Mouse (Mus musculus) lung, embryonic 14.5 days (tissue): ENCODE results near the gene Mup10. TPM values are rescaled to one million over a fixed set of nuclear protein-coding genes. Genes with fewer than 3 reads are reported as not detected.
"Not testable (repeated sequence)": the region's sequence is repeated elsewhere in the genome, so short reads cannot be mapped to it uniquely, and the experiment has no call there.

ENCODE experiments used
- ATAC-seq: fragments of 200-750 bp; cut with Nextera tagmentation; 2 replicates; pipeline ENCODE4 v1.8.0; 2017; ENCODE audit warnings: mild to moderate bottlenecking, moderate TSS enrichment, moderate library complexity; ENCODE audit not compliant: insufficient read depth
- DNase-seq: peaks from one replicate; pipeline ENCODE4 v3.0.0-alpha.2; 2015
- H3K27ac ChIP-seq: fragments of 300-500 bp; sonication (generic); 2 replicates; pipeline ENCODE4 v1.5.1; 2014; ENCODE audit warnings: low read depth, mild to moderate bottlenecking, moderate library complexity
- H3K27me3 ChIP-seq: fragments of 300-500 bp; sonication (generic); 2 replicates; pipeline ENCODE4 v1.6.1; 2014; ENCODE audit warnings: low read length, control low read depth; ENCODE audit not compliant: insufficient read depth
- H3K36me3 ChIP-seq: fragments of 300-500 bp; sonication (generic); 2 replicates; pipeline ENCODE4 v1.6.1; 2014; ENCODE audit warnings: control low read depth; ENCODE audit not compliant: insufficient read depth
- H3K4me1 ChIP-seq: fragments of 300-500 bp; sonication (generic); 2 replicates; pipeline ENCODE4 v1.6.1; 2014; ENCODE audit warnings: antibody characterized with exemption, control low read depth; ENCODE audit not compliant: insufficient read depth
- H3K4me2 ChIP-seq: fragments of 300-500 bp; sonication (generic); 2 replicates; pipeline ENCODE4 v1.6.1; 2014; ENCODE audit warnings: mild to moderate bottlenecking
- H3K4me3 ChIP-seq: fragments of 300-500 bp; sonication (generic); 2 replicates; pipeline ENCODE4 v1.5.1; 2014; ENCODE audit warnings: low read depth, low read length
- H3K9ac ChIP-seq: fragments of 300-500 bp; sonication (generic); 2 replicates; pipeline ENCODE4 v1.6.1; 2014
- H3K9me3 ChIP-seq: fragments of 300-500 bp; sonication (generic); 2 replicates; pipeline ENCODE4 v1.6.1; 2016; ENCODE audit warnings: low read depth, low read length, control low read depth
- WGBS: fragments of 180-500 bp; shearing (Covaris S2); extraction: QIAGEN DNeasy Blood & Tissue Kit; methylation state at CpG from one replicate; pipeline ENCODE4 v1.1.7; 2014; 5-methylcytosine and 5-hydroxymethylcytosine counted together
- polyA plus RNA-seq: library from polyadenylated mRNA; unstranded; fragments of >200 nt; fragmentation: Nextera tagmentation; extraction: Ambion mirVana; gene quantifications from 2 replicates; pipeline ENCODE4 v1.2.1, GENCODE M21; 2014

Mup10 gene
- not detected in 2 replicates for polyA plus RNA-seq

DNA sequence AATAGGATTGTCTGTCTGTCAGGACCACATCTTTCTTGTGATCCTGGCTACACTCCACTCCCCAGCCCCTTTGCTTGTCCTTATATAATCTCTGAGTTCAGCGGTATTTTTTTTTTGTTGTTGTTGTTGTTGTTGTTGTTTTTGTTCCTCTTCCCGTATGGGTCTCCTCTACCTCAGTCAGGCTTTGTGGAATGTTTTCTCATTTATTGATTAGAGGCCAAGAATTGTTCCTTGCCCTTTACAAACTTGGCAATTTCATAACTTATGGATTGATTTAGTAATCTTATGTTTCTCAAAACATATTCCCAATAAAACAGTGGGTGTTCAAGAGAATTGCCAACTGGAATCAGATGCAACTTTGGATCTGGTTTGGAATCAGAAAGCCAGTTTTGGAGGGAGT is at the start of gene Mup10:
TSS of gene Mup10 (minus strand) at position 101 of the 400 bp plus-strand sequence.
- ATAC-seq, H3K27me3 ChIP-seq: not testable (repeated sequence)

More for the DNA sequence above, at the start of gene Mup10:
- H3K4me1 ChIP-seq, H3K4me2 ChIP-seq, DNase-seq, H3K4me3 ChIP-seq, H3K9ac ChIP-seq, H3K36me3 ChIP-seq, H3K27ac ChIP-seq, H3K9me3 ChIP-seq: not testable (repeated sequence)
- 85% methylated on average over 2 of the region's 2 CpGs for WGBS

Other genes starting within 250 kb of the Mup10 start
- not detected in 2 replicates for gene Mup9, start 160.2 kb downstream of the Mup10 start, polyA plus RNA-seq
- not detected in 2 replicates for gene Mup1, start 80.2 kb downstream of the Mup10 start, polyA plus RNA-seq
- not detected in 2 replicates for gene Mup11, start 80.2 kb upstream of the Mup10 start, polyA plus RNA-seq
- gene Mup12, start 159.1 kb upstream of the Mup10 start, polyA plus RNA-seq, result not detected in 2 replicates
- not detected in 2 replicates for gene Mup22, start 239.3 kb upstream of the Mup10 start, polyA plus RNA-seq